Mouse (Mus musculus): Measurements from ENCODE around the gene Sec63. TPM values are rescaled to one million over a fixed set of nuclear protein-coding genes. Genes with fewer than 3 reads are reported as not detected.
A peak's percentile ranks its signal among the peaks of the same experiment; 100 is the strongest.

The Sec63 gene
- polyA plus RNA-seq, 1 experiment from 2014 or later, result 22.7 TPM

GRCm38 (mm10) chr10:42734546-42735060 is 26.7 kb upstream of the Sec63 start:
- Histone ChIP-seq H3K27me3 (ENCODE audit: insufficient read depth, low read length) (no peaks in the 10 kb centered on the region), H3K4me1 (ENCODE audit: insufficient read depth) (no peaks in the 10 kb centered on the region), H3K9me3 (ENCODE audit: low read depth, low read length) (no peaks in the 10 kb centered on the region), H3K9ac (no peak overlapping the region), H3K36me3 (ENCODE audit: insufficient read depth) (no peaks in the 10 kb centered on the region), H3K4me3 (ENCODE audit: low read depth, low read length) (no peak overlapping the region), H3K27ac (ENCODE audit: low read depth) (no peak overlapping the region), H3K4me2 (no peak overlapping the region)
- peak; percentile 77 for DNase-seq
- WGBS, result 58% methylated on average over 5 of the region's 5 CpGs
- peak; percentile 71 for TF ChIP-seq CTCF (IDR thresholded peaks at IDR 0.05; ENCODE audit: low read depth)
- ATAC-seq (ENCODE audit: insufficient read depth), result no peak

GRCm38 (mm10) chr10:42751813-42752212 is 9.5 kb upstream of the Sec63 start:
- no peaks in the 10 kb centered on the region for H3K36me3 ChIP-seq (ENCODE audit: insufficient read depth)
- H3K9me3 ChIP-seq (ENCODE audit: low read depth, low read length), result no peaks in the 10 kb centered on the region
- TF ChIP-seq CTCF (IDR thresholded peaks at IDR 0.05; ENCODE audit: low read depth), result no peak
- H3K4me1 ChIP-seq (ENCODE audit: insufficient read depth), result no peaks in the 10 kb centered on the region
- H3K27me3 ChIP-seq (ENCODE audit: insufficient read depth, low read length), result no peaks in the 10 kb centered on the region
- H3K9ac ChIP-seq, result no peak overlapping the region
- DNase-seq (no peak), ATAC-seq (ENCODE audit: insufficient read depth) (no peak)
- no peak overlapping the region for H3K27ac ChIP-seq (ENCODE audit: low read depth)
- 60% methylated on average over 10 of the region's 10 CpGs for WGBS
- H3K4me3 ChIP-seq (ENCODE audit: low read depth, low read length), result no peak overlapping the region
- no peak overlapping the region for H3K4me2 ChIP-seq

- TF ChIP-seq CTCF (IDR thresholded peaks at IDR 0.05; ENCODE audit: low read depth), result no peak
- ATAC-seq (ENCODE audit: insufficient read depth) (no peak), DNase-seq (no peak)
- no peaks in the 10 kb centered on the region for H3K4me1 ChIP-seq (ENCODE audit: insufficient read depth)
- H3K9ac ChIP-seq, result no peak overlapping the region
- no peaks in the 10 kb centered on the region for H3K9me3 ChIP-seq (ENCODE audit: low read depth, low read length)
- 56% methylated on average over 2 of the region's 2 CpGs for WGBS
- no peaks in the 10 kb centered on the region for H3K36me3 ChIP-seq (ENCODE audit: insufficient read depth)
- no peak overlapping the region for H3K4me3 ChIP-seq (ENCODE audit: low read depth, low read length)
- H3K27ac ChIP-seq (ENCODE audit: low read depth), result no peak overlapping the region
- H3K4me2 ChIP-seq, result no peak overlapping the region
- no peaks in the 10 kb centered on the region for H3K27me3 ChIP-seq (ENCODE audit: insufficient read depth, low read length)
Measured at GRCm38 (mm10) chr10:42754341-42754740, 7.0 kb upstream of the Sec63 start.

- no peaks in the 10 kb centered on the region for H3K27me3 ChIP-seq (ENCODE audit: insufficient read depth, low read length)
- no peak for DNase-seq
- H3K4me2 ChIP-seq, result no peak overlapping the region
- H3K9ac ChIP-seq, result no peak overlapping the region
- H3K4me1 ChIP-seq (ENCODE audit: insufficient read depth), result peaks cover 6% of the 10 kb centered on the region; the same call in 1 of the 2 replicates
- H3K27ac ChIP-seq (ENCODE audit: low read depth), result no peak overlapping the region
- WGBS, result 82% methylated on average over 4 of the region's 4 CpGs
- no peak overlapping the region for H3K4me3 ChIP-seq (ENCODE audit: low read depth, low read length)
- H3K9me3 ChIP-seq (ENCODE audit: low read depth, low read length), result no peaks in the 10 kb centered on the region
- no peak for TF ChIP-seq CTCF (IDR thresholded peaks at IDR 0.05; ENCODE audit: low read depth)
- H3K36me3 ChIP-seq (ENCODE audit: insufficient read depth), result no peaks in the 10 kb centered on the region
- no peak for ATAC-seq (ENCODE audit: insufficient read depth)
Measured at GRCm38 (mm10) chr10:42759741-42760140, 1.6 kb upstream of the Sec63 start.

- no peak for ATAC-seq (ENCODE audit: insufficient read depth)
- Histone ChIP-seq H3K27me3 (ENCODE audit: insufficient read depth, low read length) (no peaks in the 10 kb centered on the region), H3K36me3 (ENCODE audit: insufficient read depth) (no peaks in the 10 kb centered on the region), H3K27ac (ENCODE audit: low read depth) (no peak overlapping the region), H3K4me1 (ENCODE audit: insufficient read depth) (peaks cover 6% of the 10 kb centered on the region; the same call in 1 of the 2 replicates), H3K9me3 (ENCODE audit: low read depth, low read length) (no peaks in the 10 kb centered on the region), H3K4me2 (peak overlapping the region; percentile 57; the same call in 1 of the 2 replicates), H3K9ac (no peak overlapping the region), H3K4me3 (ENCODE audit: low read depth, low read length) (no peak overlapping the region)
- 0 out of 2 replicates have a peak, but pooled peaks have one; percentile 27 for TF ChIP-seq CTCF (IDR thresholded peaks at IDR 0.05; ENCODE audit: low read depth)
- no peak for DNase-seq
- WGBS, result 58% methylated on average over 8 of the region's 8 CpGs
Measured at GRCm38 (mm10) chr10:42760329-42760728, 967 bp upstream of the Sec63 start.

GRCm38 (mm10) chr10:42761901-42762669 is 789 bp downstream of the Sec63 start:
- Histone ChIP-seq H3K27ac (ENCODE audit: low read depth) (peak overlapping the region; percentile 95), H3K9me3 (ENCODE audit: low read depth, low read length) (no peaks in the 10 kb centered on the region), H3K27me3 (ENCODE audit: insufficient read depth, low read length) (no peaks in the 10 kb centered on the region), H3K9ac (peak overlapping the region; percentile 95), H3K4me1 (ENCODE audit: insufficient read depth) (peaks cover 6% of the 10 kb centered on the region; the same call in 1 of the 2 replicates), H3K36me3 (ENCODE audit: insufficient read depth) (no peaks in the 10 kb centered on the region), H3K4me3 (ENCODE audit: low read depth, low read length) (peak overlapping the region; percentile 93), H3K4me2 (peak overlapping the region; percentile 79)
- TF ChIP-seq CTCF (IDR thresholded peaks at IDR 0.05; ENCODE audit: low read depth), result no peak
- under 1% methylated on average over 66 of the region's 66 CpGs for WGBS
- DNase-seq (peak; percentile 72), ATAC-seq (ENCODE audit: insufficient read depth) (peak; percentile 76)

GRCm38 (mm10) chr10:42762670-42763058 is 1.4 kb downstream of the Sec63 start:
- peak overlapping the region; percentile 95 for H3K9ac ChIP-seq
- peak overlapping the region; percentile 79 for H3K4me2 ChIP-seq
- H3K9me3 ChIP-seq (ENCODE audit: low read depth, low read length), result no peaks in the 10 kb centered on the region
- peak overlapping the region; percentile 93 for H3K4me3 ChIP-seq (ENCODE audit: low read depth, low read length)
- under 1% methylated on average over 6 of the region's 6 CpGs for WGBS
- H3K27ac ChIP-seq (ENCODE audit: low read depth), result peak overlapping the region; percentile 95
- ATAC-seq (ENCODE audit: insufficient read depth) (no peak), DNase-seq (no peak)
- no peaks in the 10 kb centered on the region for H3K27me3 ChIP-seq (ENCODE audit: insufficient read depth, low read length)
- no peak for TF ChIP-seq CTCF (IDR thresholded peaks at IDR 0.05; ENCODE audit: low read depth)
- H3K4me1 ChIP-seq (ENCODE audit: insufficient read depth), result peaks cover 6% of the 10 kb centered on the region; the same call in 1 of the 2 replicates
- no peaks in the 10 kb centered on the region for H3K36me3 ChIP-seq (ENCODE audit: insufficient read depth)

Measured in lung, embryonic 14.5 days (tissue).